Comparison of ENCODE assay signal across 19 mouse cellular contexts in the genomic region with DNA sequence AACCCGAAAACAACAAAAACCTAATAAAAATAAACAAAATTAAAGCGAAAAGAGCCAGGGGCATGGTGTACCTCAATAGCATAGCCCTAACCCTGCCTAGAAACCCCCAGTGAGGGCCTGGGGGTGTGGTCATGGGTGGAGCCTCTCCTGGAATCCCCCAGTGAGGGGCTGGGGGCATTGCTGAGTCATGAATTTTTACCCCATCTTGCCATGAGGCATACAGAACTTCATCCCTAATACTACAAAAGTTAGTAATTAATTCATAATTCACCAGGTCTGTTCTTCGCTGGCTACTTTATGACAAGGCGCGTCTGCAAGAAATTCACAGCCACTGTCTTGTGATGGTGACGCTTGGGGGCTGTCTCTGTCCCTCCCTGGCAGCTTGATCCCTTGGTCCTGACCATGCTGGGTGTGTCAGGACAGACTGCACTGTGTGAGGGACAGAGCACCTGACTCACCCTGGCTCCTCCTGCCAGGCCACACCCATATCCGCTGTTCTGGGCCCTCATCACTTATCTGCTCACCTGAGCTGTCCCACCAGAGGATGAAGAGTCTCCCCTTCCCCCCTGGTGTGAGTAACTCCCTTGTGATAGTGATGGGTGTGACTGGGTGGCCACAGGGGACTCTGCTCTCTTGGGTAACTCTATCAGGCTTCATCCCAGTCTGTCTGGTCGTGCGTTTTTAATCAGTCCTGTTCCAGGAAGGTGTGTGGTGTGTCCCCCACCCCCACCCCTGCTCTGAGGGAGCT. TPM values are rescaled to one million over a fixed set of nuclear protein-coding genes. Genes with fewer than 3 reads are reported as not detected.
DNase-seq lines count a peak whose midpoint lies in the region; ATAC-seq lines count a peak whose summit lies in the region.
"Had no signal": no experiment of that assay in that cellular context is flagged by ENCODE, and none has a peak within 500 bp of the region (broad histone marks: within the 10 kb centered on the region; RNA-seq: fewer than 3 reads in every experiment).

No protein-coding gene starts in this region.

- no peak overlapping the region for H3K4me2 ChIP-seq in heart, embryonic 13.5 days
- no peak overlapping the region for H3K4me2 ChIP-seq in intestine, embryonic 14.5 days (ENCODE audit: low read length)
- H3K4me2 ChIP-seq in liver, embryonic 16.5 days (ENCODE audit: low read depth, low read length): no peak overlapping the region
- H3K4me2 ChIP-seq in midbrain, embryonic 15.5 days: no peak overlapping the region
- H3K4me2 ChIP-seq: lung, embryonic 15.5 days had no signal

- peaks cover 4% of the 10 kb centered on the region; the same call in 1 of the 2 replicates for H3K4me1 ChIP-seq in heart, embryonic 13.5 days
- H3K4me1 ChIP-seq in intestine, embryonic 14.5 days (replicated peaks; ENCODE audit: control insufficient read depth, insufficient read depth, low read length): no peaks in the 10 kb centered on the region
- H3K4me1 ChIP-seq in liver, embryonic 16.5 days (ENCODE audit: control insufficient read depth, low read depth, low read length): peaks cover 48% of the 10 kb centered on the region
- H3K4me1 ChIP-seq in hindbrain, embryonic 10.5 days (replicated peaks): peaks cover 5% of the 10 kb centered on the region
- no peaks in the 10 kb centered on the region for H3K4me1 ChIP-seq in midbrain, embryonic 15.5 days
- H3K4me1 ChIP-seq: lung, embryonic 15.5 days had no signal

- DNase-seq in heart, postnatal 25 days (ENCODE audit: low spot score): no peak
- DNase-seq in intestine, embryonic 14.5 days (ENCODE audit: low spot score): peak; percentile 56
- no peak for DNase-seq in thymus, postnatal 25 days
- no peak for DNase-seq in hindbrain, embryonic 10.5 days (ENCODE audit: low spot score)
- no peak for DNase-seq in natural killer cell, adult 2 months (ENCODE audit: low spot score in 2 of 2)
- DNase-seq: cerebellum, postnatal 10 days; heart, postnatal 14 days; kidney, postnatal 14 days; layer of hippocampus, adult 9-11 months; left cerebral cortex, postnatal 4 days; right cerebral cortex, postnatal 25 days; thymus, postnatal 36 days had no signal

- no peak overlapping the region for H3K9ac ChIP-seq in heart, embryonic 13.5 days
- no peak overlapping the region for H3K9ac ChIP-seq in intestine, embryonic 14.5 days (ENCODE audit: low read length)
- no peak overlapping the region for H3K9ac ChIP-seq in liver, embryonic 16.5 days (ENCODE audit: low read depth, low read length)
- no peak overlapping the region for H3K9ac ChIP-seq in midbrain, embryonic 15.5 days
- H3K9ac ChIP-seq: lung, embryonic 15.5 days had no signal

- H3K4me3 ChIP-seq in heart, embryonic 13.5 days: no peak overlapping the region
- no peak overlapping the region for H3K4me3 ChIP-seq in intestine, embryonic 14.5 days (ENCODE audit: low read depth, low read length)
- H3K4me3 ChIP-seq in liver, embryonic 16.5 days (ENCODE audit: low read depth, low read length): no peak overlapping the region
- no peak overlapping the region for H3K4me3 ChIP-seq in hindbrain, embryonic 10.5 days
- no peak overlapping the region for H3K4me3 ChIP-seq in midbrain, embryonic 15.5 days
- H3K4me3 ChIP-seq: forebrain, embryonic 10.5 days; lung, embryonic 15.5 days; myocyte had no signal

- no peaks in the 10 kb centered on the region for H3K9me3 ChIP-seq in heart, embryonic 13.5 days
- peaks cover 3% of the 10 kb centered on the region; the same call in 1 of the 2 replicates for H3K9me3 ChIP-seq in intestine, embryonic 14.5 days (ENCODE audit: control insufficient read depth, low read length)
- H3K9me3 ChIP-seq in liver, embryonic 16.5 days (replicated peaks; ENCODE audit: control insufficient read depth, low read length): peaks cover 3% of the 10 kb centered on the region
- H3K9me3 ChIP-seq in hindbrain, embryonic 10.5 days: 0 out of 2 replicates have a peak, but pooled peaks cover 3% of the 10 kb centered on the region
- H3K9me3 ChIP-seq in midbrain, embryonic 15.5 days: no peaks in the 10 kb centered on the region

- H3K27ac ChIP-seq in heart, embryonic 13.5 days (replicated peaks): no peak overlapping the region
- H3K27ac ChIP-seq in intestine, embryonic 14.5 days (ENCODE audit: low read depth): no peak overlapping the region
- peak overlapping the region; percentile 23 for H3K27ac ChIP-seq in liver, embryonic 16.5 days (ENCODE audit: low read length)
- H3K27ac ChIP-seq in hindbrain, embryonic 10.5 days: no peak overlapping the region
- H3K27ac ChIP-seq in midbrain, embryonic 15.5 days: no peak overlapping the region
- H3K27ac ChIP-seq: forebrain, embryonic 10.5 days; lung, embryonic 15.5 days had no signal

- 50% methylated on average over 9 of the region's 9 CpGs for WGBS in heart, embryonic 13.5 days
- WGBS in intestine, embryonic 14.5 days: 62% methylated on average over 9 of the region's 9 CpGs
- WGBS in liver, embryonic 16.5 days (ENCODE audit: insufficient replicate concordance): 35% methylated on average over 9 of the region's 9 CpGs
- 62% methylated on average over 9 of the region's 9 CpGs for WGBS in hindbrain, embryonic 10.5 days
- 70% methylated on average over 9 of the region's 9 CpGs for WGBS in midbrain, embryonic 15.5 days

- H3K36me3 ChIP-seq in heart, embryonic 13.5 days: no peaks in the 10 kb centered on the region
- H3K36me3 ChIP-seq in intestine, embryonic 14.5 days (ENCODE audit: control insufficient read depth, insufficient read depth, low read length): no peaks in the 10 kb centered on the region
- no peaks in the 10 kb centered on the region for H3K36me3 ChIP-seq in liver, embryonic 16.5 days (ENCODE audit: control insufficient read depth, insufficient read depth)
- no peaks in the 10 kb centered on the region for H3K36me3 ChIP-seq in hindbrain, embryonic 10.5 days
- no peaks in the 10 kb centered on the region for H3K36me3 ChIP-seq in midbrain, embryonic 15.5 days (replicated peaks)
- H3K36me3 ChIP-seq: forebrain, embryonic 10.5 days; lung, embryonic 15.5 days had no signal

- peak; percentile 48; the same call in 1 of the 2 replicates for ATAC-seq in heart, embryonic 13.5 days (ENCODE audit: extremely low read depth, insufficient number of reproducible peaks, low FRiP score, low TSS enrichment)
- peak; percentile 84 for ATAC-seq in intestine, embryonic 14.5 days (replicated peaks; ENCODE audit: low FRiP score, low TSS enrichment, low read depth)
- ATAC-seq in liver, embryonic 16.5 days (ENCODE audit: low read depth): peak; percentile 75
- no peak for ATAC-seq in midbrain, embryonic 15.5 days (replicated peaks)
- ATAC-seq: Patski had no signal

- intact Hi-C loops in heart, postnatal 25 days (cut with DNase I): no loop called here

- no peaks in the 10 kb centered on the region; the same call in 1 of the 2 replicates for H3K27me3 ChIP-seq in heart, embryonic 13.5 days (replicated peaks)
- H3K27me3 ChIP-seq in intestine, embryonic 14.5 days (replicated peaks; ENCODE audit: control insufficient read depth, insufficient read depth, low read length): no peaks in the 10 kb centered on the region
- H3K27me3 ChIP-seq in liver, embryonic 16.5 days (ENCODE audit: control insufficient read depth, insufficient read depth, low read depth, low read length): no peaks in the 10 kb centered on the region
- H3K27me3 ChIP-seq in hindbrain, embryonic 10.5 days (ENCODE audit: insufficient read depth, poor library complexity, severe bottlenecking): no peaks in the 10 kb centered on the region
- H3K27me3 ChIP-seq in midbrain, embryonic 15.5 days (replicated peaks): peaks cover 2% of the 10 kb centered on the region; the same call in 1 of the 2 replicates
- H3K27me3 ChIP-seq: lung, embryonic 15.5 days had no signal

RNA-seq across cellular contexts. Expression of a gene that starts 3.6 kb away (rescaled TPM):
- 0.83 and 1.1 TPM in 2 replicates for polyA plus RNA-seq in heart, embryonic 13.5 days (2015; fragmentation: Nextera tagmentation; extraction: Ambion mirVana)
- 1 to 10 TPM in 1 of 2 experiments, under 1 TPM in 1; 0.87 to 1.2 TPM for total RNA-seq in heart, postnatal 25 days (2021)
- 0.65 and 1.0 TPM in 2 replicates for polyA plus RNA-seq in intestine, embryonic 14.5 days (2014; fragmentation: Nextera tagmentation; extraction: Ambion mirVana)
- 39.9 and 45.9 TPM in 2 replicates for polyA plus RNA-seq in liver, embryonic 16.5 days (2015; fragmentation: Nextera tagmentation; extraction: Ambion mirVana)
- polyA plus RNA-seq in hindbrain, embryonic 10.5 days (2016; fragmentation: Nextera tagmentation; extraction: Ambion mirVana): 0.29 and 0.30 TPM in 2 replicates
- 0.36 and 0.48 TPM in 2 replicates for polyA plus RNA-seq in midbrain, embryonic 15.5 days (2015; fragmentation: Nextera tagmentation; extraction: Ambion mirVana)

RNA-seq across cellular contexts. Expression of a gene that starts 10.6 kb away (rescaled TPM):
- polyA plus RNA-seq in heart, embryonic 13.5 days (2015; fragmentation: Nextera tagmentation; extraction: Ambion mirVana): 150 TPM in 2 replicates
- total RNA-seq in heart, postnatal 25 days (2021): 100 to 1,000 TPM; 122 to 123 TPM
- polyA plus RNA-seq in intestine, embryonic 14.5 days (2014; fragmentation: Nextera tagmentation; extraction: Ambion mirVana): 174 and 185 TPM in 2 replicates
- polyA plus RNA-seq in liver, embryonic 16.5 days (2015; fragmentation: Nextera tagmentation; extraction: Ambion mirVana): 93.8 and 100 TPM in 2 replicates
- 218 and 261 TPM in 2 replicates for polyA plus RNA-seq in hindbrain, embryonic 10.5 days (2016; fragmentation: Nextera tagmentation; extraction: Ambion mirVana)
- polyA plus RNA-seq in midbrain, embryonic 15.5 days (2015; fragmentation: Nextera tagmentation; extraction: Ambion mirVana): 258 and 270 TPM in 2 replicates

RNA-seq across cellular contexts. Expression of a gene that starts 25.3 kb away (rescaled TPM):
- polyA plus RNA-seq in heart, embryonic 13.5 days (2015; fragmentation: Nextera tagmentation; extraction: Ambion mirVana): 29.1 and 33.8 TPM in 2 replicates
- total RNA-seq in heart, postnatal 25 days (2021): 10 to 100 TPM; 12.3 to 13.2 TPM
- 53.2 and 54.1 TPM in 2 replicates for polyA plus RNA-seq in intestine, embryonic 14.5 days (2014; fragmentation: Nextera tagmentation; extraction: Ambion mirVana)
- 15.5 and 16.6 TPM in 2 replicates for polyA plus RNA-seq in liver, embryonic 16.5 days (2015; fragmentation: Nextera tagmentation; extraction: Ambion mirVana)
- polyA plus RNA-seq in hindbrain, embryonic 10.5 days (2016; fragmentation: Nextera tagmentation; extraction: Ambion mirVana): 85.4 and 106 TPM in 2 replicates
- 48.8 and 52.2 TPM in 2 replicates for polyA plus RNA-seq in midbrain, embryonic 15.5 days (2015; fragmentation: Nextera tagmentation; extraction: Ambion mirVana)

RNA-seq across cellular contexts. Expression of a gene that starts 35.1 kb away (rescaled TPM):
- 152 and 162 TPM in 2 replicates for polyA plus RNA-seq in heart, embryonic 13.5 days (2015; fragmentation: Nextera tagmentation; extraction: Ambion mirVana)
- total RNA-seq in heart, postnatal 25 days (2021): 10 to 100 TPM; 86.7 to 93.2 TPM
- polyA plus RNA-seq in intestine, embryonic 14.5 days (2014; fragmentation: Nextera tagmentation; extraction: Ambion mirVana): 171 and 181 TPM in 2 replicates
- 55.3 and 57.3 TPM in 2 replicates for polyA plus RNA-seq in liver, embryonic 16.5 days (2015; fragmentation: Nextera tagmentation; extraction: Ambion mirVana)
- polyA plus RNA-seq in hindbrain, embryonic 10.5 days (2016; fragmentation: Nextera tagmentation; extraction: Ambion mirVana): 276 and 320 TPM in 2 replicates
- 353 and 376 TPM in 2 replicates for polyA plus RNA-seq in midbrain, embryonic 15.5 days (2015; fragmentation: Nextera tagmentation; extraction: Ambion mirVana)

RNA-seq across cellular contexts. Expression of a gene that starts 39.9 kb away (rescaled TPM):
- 19.5 and 20.1 TPM in 2 replicates for polyA plus RNA-seq in heart, embryonic 13.5 days (2015; fragmentation: Nextera tagmentation; extraction: Ambion mirVana)
- total RNA-seq in heart, postnatal 25 days (2021): 10 to 100 TPM; 34.5 to 42.2 TPM
- polyA plus RNA-seq in intestine, embryonic 14.5 days (2014; fragmentation: Nextera tagmentation; extraction: Ambion mirVana): 23.2 and 28.7 TPM in 2 replicates
- polyA plus RNA-seq in liver, embryonic 16.5 days (2015; fragmentation: Nextera tagmentation; extraction: Ambion mirVana): 30.0 and 35.0 TPM in 2 replicates
- polyA plus RNA-seq in hindbrain, embryonic 10.5 days (2016; fragmentation: Nextera tagmentation; extraction: Ambion mirVana): 9.4 and 12.4 TPM in 2 replicates
- polyA plus RNA-seq in midbrain, embryonic 15.5 days (2015; fragmentation: Nextera tagmentation; extraction: Ambion mirVana): 16.2 and 16.7 TPM in 2 replicates

Comparison
In these comparisons a context has a peak if more than half of its experiments do, and no peak if none do; other contexts are left out.
1. RNA of a gene that starts 3.6 kb away (polyA plus RNA-seq): 39.9 to 45.9 TPM in liver, embryonic 16.5 days; 0.65 to 1.0 TPM in intestine, embryonic 14.5 days, 0.83 to 1.1 TPM in heart, embryonic 13.5 days, 0.36 to 0.48 TPM in midbrain, embryonic 15.5 days and 0.29 to 0.30 TPM in hindbrain, embryonic 10.5 days; every median in the first group is over 10 times any median in the second.